Mouse (Mus musculus) MEL (cell line): Measurements from ENCODE around the gene Spata6. TPM values are rescaled to one million over a fixed set of nuclear protein-coding genes. Genes with fewer than 3 reads are reported as not detected.

Source experiments
- DNase-seq: peaks from one replicate; pipeline ENCODE4 v3.0.0; 2011; ENCODE audit warnings: low read depth, low spot score
- H3K27ac ChIP-seq: 2 replicates; pipeline ENCODE4 v1.5.1; 2012; ENCODE audit warnings: low read depth, mild to moderate bottlenecking, control low read depth, low read length, moderate library complexity; ENCODE audit not compliant: control insufficient read depth
- H3K27me3 ChIP-seq, 2 experiments: fragments of 150-350 bp in 1 of 2; sonication (generic) in 1 of 2; 2 replicates each; pipeline ENCODE4 v1.6.1; 2012; ENCODE audit warnings: low read length in 2 of 2, mild to moderate bottlenecking in 2 of 2, improper control_type of control experiment in 1 of 2, moderate library complexity in 1 of 2; ENCODE audit not compliant: insufficient read depth in 2 of 2, control insufficient read depth in 1 of 2
- H3K36me3 ChIP-seq, 2 experiments: 2 replicates each; pipeline ENCODE4 v1.6.1; 2012 to 2014; ENCODE audit warnings: low read length in 2 of 2, improper control_type of control experiment in 1 of 2, inconsistent platforms in 1 of 2, mild to moderate bottlenecking in 1 of 2; ENCODE audit not compliant: insufficient read depth in 2 of 2, control insufficient read depth in 1 of 2
- H3K4me1 ChIP-seq, 2 experiments: fragments of 150-350 bp in 1 of 2; sonication (generic) in 1 of 2; 2 replicates each; pipeline ENCODE4 v1.6.1; 2012; ENCODE audit warnings: low read length in 2 of 2, improper control_type of control experiment in 1 of 2, mild to moderate bottlenecking in 1 of 2; ENCODE audit not compliant: insufficient read depth in 2 of 2, control insufficient read depth in 1 of 2
- H3K4me3 ChIP-seq, 2 experiments: fragments of 150-350 bp in 1 of 2; sonication (generic) in 1 of 2; 2 replicates each; pipeline ENCODE4 v1.5.1; 2012; ENCODE audit warnings: low read depth in 2 of 2, low read length in 2 of 2, mild to moderate bottlenecking in 2 of 2, moderate library complexity in 2 of 2, control low read depth in 1 of 2, improper control_type of control experiment in 1 of 2; ENCODE audit not compliant: control insufficient read depth in 1 of 2, insufficient read depth in 1 of 2
- H3K79me2 ChIP-seq: 2 replicates; pipeline ENCODE4 v1.6.1; 2012; ENCODE audit warnings: mild to moderate bottlenecking, low read length, moderate library complexity; ENCODE audit not compliant: control insufficient read depth, poor library complexity, insufficient read depth
- H3K9ac ChIP-seq: 2 replicates; pipeline ENCODE4 v1.6.1; 2012; ENCODE audit warnings: low read depth, mild to moderate bottlenecking, control low read depth, low read length, moderate library complexity; ENCODE audit not compliant: control insufficient read depth, poor library complexity, severe bottlenecking
- H3K9me3 ChIP-seq: fragments of 150-350 bp; sonication (generic); replicated peaks from 2 replicates; pipeline ENCODE4 v1.6.1; 2012; ENCODE audit warnings: mild to moderate bottlenecking, low read length, improper control_type of control experiment, moderate library complexity; ENCODE audit not compliant: insufficient read depth
- BHLHE40 ChIP-seq: IDR thresholded peaks from 2 replicates; pipeline ENCODE4 v1.6.1; 2012; ENCODE audit warnings: low read depth, mild to moderate bottlenecking, inconsistent platforms, low read length, improper control_type of control experiment, borderline replicate concordance
- CHD1 ChIP-seq: IDR thresholded peaks from 2 replicates; pipeline ENCODE4 v1.6.1; 2012; ENCODE audit warnings: low read depth, mild to moderate bottlenecking, inconsistent platforms, low read length, improper control_type of control experiment
- CHD2 ChIP-seq: IDR thresholded peaks from 2 replicates; pipeline ENCODE4 v1.6.1; 2011; ENCODE audit warnings: low read length, improper control_type of control experiment
- CTCF ChIP-seq, 3 experiments: IDR thresholded peaks in 2 of 3; conservative IDR thresholded peaks in 1 of 3; 2 replicates each; pipeline ENCODE4 v1.5.1; 2011 to 2012; ENCODE audit warnings: low read length in 3 of 3, low read depth in 2 of 3, mild to moderate bottlenecking in 2 of 3, improper control_type of control experiment in 1 of 3, inconsistent platforms in 1 of 3, mixed read lengths in 1 of 3, moderate library complexity in 1 of 3; ENCODE audit not compliant: control insufficient read depth in 1 of 3, insufficient read depth in 1 of 3, poor library complexity in 1 of 3, severe bottlenecking in 1 of 3
- E2F4 ChIP-seq: IDR thresholded peaks from 2 replicates; pipeline ENCODE4 v1.6.1; 2011; ENCODE audit warnings: low read depth, low read length, improper control_type of control experiment, borderline replicate concordance
- ELF1 ChIP-seq: IDR thresholded peaks from 2 replicates; pipeline ENCODE4 v1.6.1; 2014; ENCODE audit warnings: low read depth, mild to moderate bottlenecking, inconsistent platforms, low read length, improper control_type of control experiment, moderate library complexity
- HCFC1 ChIP-seq: IDR thresholded peaks from 2 replicates; pipeline ENCODE4 v1.6.1; 2012; ENCODE audit warnings: low read depth, mild to moderate bottlenecking, inconsistent platforms, low read length, improper control_type of control experiment, moderate library complexity
- MAFK ChIP-seq: IDR thresholded peaks from 2 replicates; pipeline ENCODE4 v1.6.1; 2011; ENCODE audit warnings: low read depth, mild to moderate bottlenecking, low read length, improper control_type of control experiment, borderline replicate concordance
- MAX ChIP-seq: IDR thresholded peaks from 2 replicates; pipeline ENCODE4 v1.6.1; 2011; ENCODE audit warnings: low read length, improper control_type of control experiment
- MAZ ChIP-seq: IDR thresholded peaks from 2 replicates; pipeline ENCODE4 v1.6.1; 2012; ENCODE audit warnings: low read depth, mild to moderate bottlenecking, inconsistent platforms, low read length, improper control_type of control experiment
- MEF2A ChIP-seq: IDR thresholded peaks from 2 replicates; pipeline ENCODE4 v1.6.1; 2014; ENCODE audit warnings: low read depth, mild to moderate bottlenecking, inconsistent platforms, low read length, improper control_type of control experiment; ENCODE audit not compliant: poor library complexity, insufficient replicate concordance, severe bottlenecking; ENCODE audit errors: extremely low read depth
- MYB ChIP-seq: IDR thresholded peaks from 2 replicates; pipeline ENCODE4 v1.6.1; 2011; ENCODE audit warnings: mild to moderate bottlenecking, low read depth, low read length, improper control_type of control experiment
- MYC ChIP-seq: IDR thresholded peaks from 2 replicates; pipeline ENCODE4 v1.6.1; 2011; ENCODE audit warnings: low read depth, mild to moderate bottlenecking, low read length, improper control_type of control experiment, moderate library complexity
- POLR2A ChIP-seq, 2 experiments: IDR thresholded peaks; 2 replicates each; pipeline ENCODE4 v1.6.1; 2011 to 2012; ENCODE audit warnings: low read length in 2 of 2, mild to moderate bottlenecking in 2 of 2, control low read depth in 1 of 2, improper control_type of control experiment in 1 of 2, low read depth in 1 of 2, moderate library complexity in 1 of 2; ENCODE audit not compliant: control insufficient read depth in 1 of 2, insufficient read depth in 1 of 2, poor library complexity in 1 of 2
- POLR2AphosphoS2 ChIP-seq: IDR thresholded peaks from 2 replicates; pipeline ENCODE4 v1.6.1; 2011; ENCODE audit warnings: low read length, improper control_type of control experiment
- SMC3 ChIP-seq: IDR thresholded peaks from 2 replicates; pipeline ENCODE4 v1.6.1; 2011; ENCODE audit warnings: low read depth, low read length, improper control_type of control experiment
- USF2 ChIP-seq, 2 experiments: IDR thresholded peaks; 2 replicates each; pipeline ENCODE4 v1.6.1; 2011 to 2012; ENCODE audit warnings: improper control_type of control experiment in 2 of 2, low read length in 2 of 2, borderline replicate concordance in 1 of 2, inconsistent platforms in 1 of 2, low read depth in 1 of 2, mild to moderate bottlenecking in 1 of 2; ENCODE audit not compliant: insufficient read depth in 1 of 2
- polyA plus RNA-seq, 2 experiments: library from polyadenylated mRNA; stranded (reverse) in 1 of 2; unstranded in 1 of 2; fragments of >175 nt in 1 of 2; fragments of >200 nt in 1 of 2; gene quantifications; 2 replicates each; pipeline versions ENCODE4 v1.2.1 to v1.2.4; 2012; ENCODE audit warnings: low replicate concordance in 2 of 2, low read depth in 1 of 2; ENCODE audit not compliant: insufficient read length in 2 of 2, insufficient read depth in 1 of 2, missing spikeins in 1 of 2
- total RNA-seq: library from RNA; depleted of rRNA; stranded (reverse); fragments of 300-350 nt; gene quantifications from 2 replicates; pipeline ENCODE4 v1.2.3, GENCODE M21; 2012

Spata6 gene
- total and polyA plus RNA-seq, 3 experiments: not detected

GRCm38 (mm10) chr4:111685951-111686350 lies 33.8 kb upstream of the Spata6 start:
- no peak for DNase-seq
- TF ChIP-seq CHD1 (no peak), SMC3 (no peak), USF2 (IDR thresholded peaks at IDR 0.05; ENCODE audit: borderline replicate concordance in 1 of 2, insufficient read depth in 1 of 2, low read depth in 1 of 2, low read length in 2 of 2) (no peak), CTCF (IDR thresholded peaks at IDR 0.05 in 2 of 3, conservative IDR thresholded peaks at IDR 0.05 in 1 of 3; ENCODE audit: control insufficient read depth in 1 of 3, insufficient read depth in 1 of 3, low read depth in 2 of 3, low read length in 3 of 3, poor library complexity in 1 of 3, severe bottlenecking in 1 of 3) (no peak), MAX (no peak), MYC (no peak), ELF1 (no peak), BHLHE40 (no peak), POLR2AphosphoS2 (no peak), POLR2A (IDR thresholded peaks at IDR 0.05; ENCODE audit: control insufficient read depth in 1 of 2, insufficient read depth in 1 of 2, low read depth in 1 of 2, low read length in 2 of 2, poor library complexity in 1 of 2) (no peak), MEF2A (no peak), MAZ (no peak), CHD2 (no peak), MYB (no peak), MAFK (no peak), E2F4 (no peak)
- TF ChIP-seq, all 39 proteins: peak for 0
- Histone ChIP-seq H3K27ac (no peak overlapping the region), H3K9ac (no peak overlapping the region), H3K4me3 (no peak overlapping the region), H3K79me2 (no peaks in the 10 kb centered on the region), H3K4me1 (no peaks in the 10 kb centered on the region), H3K9me3 (no peaks in the 10 kb centered on the region), H3K36me3 (no peaks in the 10 kb centered on the region), H3K27me3 (no peaks in the 10 kb centered on the region)

- no peak overlapping the region for H3K9ac ChIP-seq
- H3K36me3 ChIP-seq: no peaks in the 10 kb centered on the region
- TF ChIP-seq SMC3: peak; percentile 46
- peak; percentile 35 to 60 (median 42) for TF ChIP-seq CTCF (IDR thresholded peaks at IDR 0.05 in 2 of 3, conservative IDR thresholded peaks at IDR 0.05 in 1 of 3; ENCODE audit: control insufficient read depth in 1 of 3, insufficient read depth in 1 of 3, low read depth in 2 of 3, low read length in 3 of 3, poor library complexity in 1 of 3, severe bottlenecking in 1 of 3)
- TF ChIP-seq HCFC1: no peak
- no peaks in the 10 kb centered on the region for H3K27me3 ChIP-seq
- H3K27ac ChIP-seq: no peak overlapping the region
- no peaks in the 10 kb centered on the region for H3K79me2 ChIP-seq
- H3K9me3 ChIP-seq: no peaks in the 10 kb centered on the region
- DNase-seq: peak; percentile 12
- no peaks in the 10 kb centered on the region for H3K4me1 ChIP-seq
- H3K4me3 ChIP-seq: no peak overlapping the region
Observed at GRCm38 (mm10) chr4:111686951-111687350, 32.8 kb upstream of the Spata6 start.
